Mouse (Mus musculus): ENCODE data around the gene Clec16a.

The Clec16a gene

GRCm38 (mm10) chr16:10642857-10643633 lies 97.9 kb downstream of the Clec16a start:
- no peak for DNase-seq (ENCODE audit: low read depth, low spot score)

DNA sequence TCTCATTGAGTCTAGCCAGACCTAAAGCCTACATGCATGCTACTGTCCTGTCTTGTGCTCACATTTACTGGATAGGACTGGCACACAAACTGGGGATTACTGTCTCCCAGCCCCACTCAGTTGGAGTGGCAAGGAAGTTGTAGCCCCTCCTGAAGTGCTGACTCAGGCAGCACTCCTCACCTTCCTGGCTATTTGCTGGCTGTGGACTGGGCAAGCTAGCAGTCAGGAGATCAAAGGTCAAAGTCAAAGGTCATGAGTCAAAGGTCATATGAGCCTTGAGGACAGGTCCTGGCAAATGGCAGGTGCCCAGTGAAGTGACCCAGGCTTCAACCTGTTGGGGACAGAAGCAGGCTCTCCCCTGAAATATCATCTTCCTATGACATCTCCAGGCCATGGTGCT lies 99.1 kb downstream of the Clec16a start:
- no peak for DNase-seq (ENCODE audit: low read depth, low spot score)

DNA sequence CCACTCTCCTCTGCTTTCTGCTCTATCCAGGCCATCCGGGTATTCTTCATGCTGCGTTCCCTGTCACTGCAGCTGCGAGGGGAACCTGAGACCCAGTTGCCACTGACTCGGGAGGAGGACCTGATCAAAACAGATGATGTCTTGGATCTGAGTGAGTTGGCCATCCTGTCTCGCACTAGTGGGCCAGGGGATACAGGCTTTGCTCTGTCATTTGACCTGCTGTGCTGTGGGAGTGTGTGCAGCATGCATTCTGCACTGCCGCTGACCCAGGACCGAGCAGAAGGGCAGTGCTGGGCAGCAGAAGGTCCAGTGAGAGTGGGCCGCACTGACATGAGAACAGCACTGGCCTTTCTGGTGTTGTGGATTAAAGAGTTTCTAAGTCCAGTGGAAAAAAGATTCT lies 99.6 kb downstream of the Clec16a start:
- DNase-seq (ENCODE audit: low read depth, low spot score) = no peak

DNA sequence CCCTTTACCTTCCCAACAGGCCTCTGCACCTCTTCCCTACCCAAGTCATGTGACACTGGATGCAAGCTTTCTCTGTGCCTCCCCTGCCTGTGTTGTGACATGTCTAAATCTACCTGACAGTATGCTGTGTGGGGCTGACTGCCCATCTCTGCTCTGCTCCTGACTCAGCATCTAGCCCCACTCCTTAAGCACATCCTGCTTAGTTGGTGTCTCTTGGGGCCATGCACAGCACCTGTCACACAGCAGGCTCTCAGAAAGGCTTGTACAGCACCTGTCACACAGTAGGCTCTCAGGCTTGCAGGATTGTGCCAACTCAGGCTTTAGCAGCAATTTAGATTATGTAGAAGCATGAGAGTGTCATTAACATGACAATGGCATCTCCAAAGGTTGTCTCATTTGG lies 106.7 kb downstream of the Clec16a start:
- no peak for DNase-seq (ENCODE audit: low read depth, low spot score)

- no peak for DNase-seq (ENCODE audit: low read depth, low spot score)
Observed at GRCm38 (mm10) chr16:10652935-10653334, 107.8 kb downstream of the Clec16a start.

DNA sequence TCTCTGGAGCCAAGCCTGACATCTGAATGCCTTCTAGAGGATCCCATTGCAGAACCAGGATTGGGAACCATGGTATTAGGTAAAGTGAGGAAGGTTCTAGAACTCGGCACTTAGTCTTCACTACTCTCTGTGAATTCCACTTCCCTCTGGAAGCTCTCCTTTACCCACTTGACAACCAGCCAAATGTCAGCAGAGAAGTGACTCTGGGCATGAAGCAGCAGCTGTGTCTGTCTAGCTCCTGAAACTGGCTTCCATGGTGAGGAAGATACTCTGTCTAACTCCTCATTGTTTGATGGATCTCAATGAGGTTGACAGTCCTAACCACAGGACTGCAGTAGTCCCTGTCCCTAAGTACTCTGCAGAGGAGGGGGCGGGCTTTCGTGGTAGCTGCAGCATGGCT lies 110.1 kb downstream of the Clec16a start:
- DNase-seq (ENCODE audit: low read depth, low spot score) = no peak

DNA sequence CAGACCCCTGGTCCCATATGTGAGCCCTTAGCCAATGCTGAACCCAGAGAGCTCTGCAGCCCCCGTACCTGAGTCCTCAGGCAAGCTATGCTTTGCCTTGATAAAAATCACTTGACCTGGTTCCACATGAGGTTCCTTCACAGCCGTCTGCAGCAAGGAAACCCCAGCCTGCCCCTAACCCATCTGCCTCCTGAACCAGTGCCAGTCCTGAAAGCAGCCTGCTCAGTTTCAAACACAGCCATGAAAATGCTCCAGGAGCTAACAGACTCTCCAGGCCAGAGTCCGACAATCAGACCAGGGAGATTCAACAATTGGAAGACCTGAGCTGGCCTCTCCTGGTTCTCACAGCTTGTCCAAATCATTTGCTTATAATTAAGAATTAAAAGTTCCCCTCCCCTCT lies 110.8 kb downstream of the Clec16a start:
- no peak for DNase-seq (ENCODE audit: low read depth, low spot score)

- no peak for DNase-seq (ENCODE audit: low read depth, low spot score)
Observed at GRCm38 (mm10) chr16:10656461-10656860, 111.3 kb downstream of the Clec16a start.

- no peak for DNase-seq (ENCODE audit: low read depth, low spot score)
Observed at GRCm38 (mm10) chr16:10656939-10657338, 111.8 kb downstream of the Clec16a start.

GRCm38 (mm10) chr16:10659211-10659610 lies 114.1 kb downstream of the Clec16a start:
- DNase-seq (ENCODE audit: low read depth, low spot score) = no peak

DNA sequence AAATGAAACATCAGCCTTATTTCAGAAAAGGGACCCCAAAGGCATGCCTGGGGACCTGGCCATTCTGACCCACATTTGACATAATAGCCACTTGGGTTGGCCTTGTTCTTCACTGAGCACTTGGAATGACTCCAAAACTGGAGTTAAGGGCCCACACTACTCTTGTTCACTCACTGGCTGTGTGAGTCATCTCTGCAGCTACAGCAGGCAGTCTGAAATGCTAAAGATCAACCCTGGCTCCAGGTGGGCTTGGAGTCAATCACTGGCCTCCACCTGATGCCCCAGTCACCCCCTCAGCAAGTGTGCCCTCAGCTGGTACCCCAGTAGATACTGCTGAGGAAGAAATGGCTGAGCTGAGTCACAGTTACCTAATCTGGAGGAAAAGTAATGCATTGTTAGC lies 115.4 kb downstream of the Clec16a start:
- no peak for DNase-seq (ENCODE audit: low read depth, low spot score)

DNA sequence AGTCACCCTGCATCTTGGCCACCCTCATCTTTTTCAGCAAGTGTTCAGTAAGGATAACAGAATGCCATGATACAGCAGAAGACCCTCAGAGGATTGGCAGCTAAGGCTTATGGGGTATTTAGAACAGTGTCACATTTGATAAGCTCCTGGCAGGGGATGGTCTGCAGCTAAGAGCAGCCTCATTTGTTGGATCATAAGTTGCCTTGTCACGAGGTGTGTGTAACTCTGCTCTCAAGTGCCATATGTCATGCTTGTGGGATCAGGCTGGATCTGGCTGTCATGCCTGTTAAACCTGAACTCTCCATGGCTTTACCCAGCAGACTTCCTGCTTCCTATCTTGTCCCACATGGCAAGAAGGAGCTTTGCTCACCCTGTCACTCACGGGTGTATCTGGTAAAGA lies 116.2 kb downstream of the Clec16a start:
- DNase-seq (ENCODE audit: low read depth, low spot score) = no peak

DNA sequence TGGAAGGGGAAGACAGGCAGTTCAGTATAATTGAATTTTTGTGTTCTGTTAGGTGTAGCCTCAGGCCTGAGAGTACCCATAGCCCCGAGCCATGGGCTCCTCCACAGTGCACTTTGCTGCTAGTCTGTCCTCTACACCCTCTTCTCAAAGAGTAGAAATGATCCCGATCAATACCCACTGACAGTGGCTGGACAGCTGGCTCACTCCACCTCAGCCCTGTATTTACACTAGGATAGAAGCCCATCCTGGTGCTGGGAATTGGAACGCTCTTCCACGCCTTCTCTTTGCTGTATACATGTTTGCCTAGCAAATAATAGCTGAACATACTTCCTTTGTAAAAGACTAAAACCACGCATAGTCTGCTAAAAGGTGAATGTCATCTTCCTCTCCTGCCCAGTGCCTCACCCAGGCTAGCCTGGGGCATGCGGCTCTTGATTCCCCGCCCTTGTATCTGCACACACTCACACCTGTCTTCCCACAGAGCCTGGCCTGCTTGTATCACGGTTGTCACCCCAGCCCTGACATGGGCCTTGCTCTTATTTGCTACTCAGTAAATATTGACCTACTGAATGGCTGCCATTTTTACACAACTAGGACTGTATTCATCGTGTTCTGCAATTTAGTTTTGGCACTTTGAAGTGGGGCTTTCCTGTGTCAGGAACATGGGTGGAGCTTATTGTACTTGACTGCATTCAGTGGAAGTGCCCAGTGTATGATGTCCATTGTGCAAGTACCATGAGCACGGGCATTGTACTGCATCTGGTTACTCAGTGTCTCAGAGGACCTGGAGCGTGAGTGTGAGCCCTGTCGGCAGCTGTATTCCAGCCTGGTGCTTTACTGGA lies 119.0 kb downstream of the Clec16a start:
- DNase-seq (ENCODE audit: low read depth, low spot score) = no peak

GRCm38 (mm10) chr16:10664921-10665894 lies 120.1 kb downstream of the Clec16a start:
- DNase-seq (ENCODE audit: low read depth, low spot score) = no peak

DNA sequence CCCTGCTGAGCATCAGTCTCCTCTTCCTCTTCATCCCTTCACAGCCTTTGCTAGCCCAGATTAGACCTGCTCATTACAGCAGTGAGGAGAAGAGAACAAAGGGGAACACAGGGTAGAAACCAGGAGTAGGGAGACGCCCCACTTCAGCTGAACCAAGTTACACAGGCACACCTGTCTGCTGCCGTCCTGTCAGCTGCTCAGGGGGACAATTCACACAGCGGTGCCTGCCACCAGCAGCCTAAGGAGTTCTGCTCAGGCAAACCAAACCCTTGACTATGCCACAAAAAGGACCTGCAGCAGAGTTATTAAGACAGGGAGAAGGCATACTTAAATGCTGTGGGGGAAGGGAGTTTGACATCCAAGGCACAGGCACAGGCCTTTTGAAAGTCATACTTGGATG lies 121.6 kb downstream of the Clec16a start:
- no peak for DNase-seq (ENCODE audit: low read depth, low spot score)

GRCm38 (mm10) chr16:10668453-10668852 lies 123.3 kb downstream of the Clec16a start:
- DNase-seq (ENCODE audit: low read depth, low spot score) = no peak

- peak; percentile 11 for DNase-seq (ENCODE audit: low read depth, low spot score)
Observed at GRCm38 (mm10) chr16:10668991-10669703, 124.0 kb downstream of the Clec16a start.

GRCm38 (mm10) chr16:10669936-10670335 lies 124.8 kb downstream of the Clec16a start:
- no peak for DNase-seq (ENCODE audit: low read depth, low spot score)

DNA sequence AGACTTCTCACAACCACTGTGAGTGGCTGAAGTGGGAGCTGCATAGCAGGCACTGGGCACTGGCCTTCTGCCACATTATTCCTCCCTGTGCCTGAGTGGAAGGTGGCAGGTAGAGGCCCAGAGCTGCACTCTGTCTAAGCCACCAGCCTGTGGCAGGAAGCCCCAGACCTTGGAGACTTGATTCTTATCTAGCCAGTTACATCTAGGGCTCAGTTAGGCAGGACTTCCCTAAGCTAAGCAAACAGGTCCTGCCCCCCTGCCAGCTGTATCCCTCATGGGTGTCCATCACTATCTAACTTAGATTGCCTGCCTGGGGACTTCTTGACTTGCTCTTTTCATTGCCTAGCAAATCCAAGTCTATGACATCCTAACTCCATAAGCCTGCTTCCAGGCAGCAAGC lies 127.4 kb downstream of the Clec16a start:
- no peak for DNase-seq (ENCODE audit: low read depth, low spot score)

DNA sequence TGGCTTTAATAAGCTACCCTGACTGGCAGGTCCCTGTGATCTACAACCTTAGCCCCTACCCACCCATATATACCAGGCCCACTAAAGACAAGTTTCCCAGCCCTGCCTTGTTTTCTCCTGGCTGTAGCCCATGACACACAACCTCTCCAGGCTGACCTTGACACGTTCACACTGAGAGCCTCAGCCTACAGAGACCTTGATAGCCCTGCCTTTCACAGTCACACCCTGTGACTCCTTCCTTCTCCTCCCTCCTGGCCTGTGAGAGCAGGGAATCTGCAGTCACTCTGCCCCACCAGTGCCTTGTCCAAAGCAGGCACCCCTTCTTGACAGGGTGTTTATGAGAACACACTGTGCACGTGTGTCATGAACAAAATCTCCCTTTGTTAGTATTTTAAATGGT lies 128.9 kb downstream of the Clec16a start:
- DNase-seq (ENCODE audit: low read depth, low spot score) = peak; percentile 47

DNA sequence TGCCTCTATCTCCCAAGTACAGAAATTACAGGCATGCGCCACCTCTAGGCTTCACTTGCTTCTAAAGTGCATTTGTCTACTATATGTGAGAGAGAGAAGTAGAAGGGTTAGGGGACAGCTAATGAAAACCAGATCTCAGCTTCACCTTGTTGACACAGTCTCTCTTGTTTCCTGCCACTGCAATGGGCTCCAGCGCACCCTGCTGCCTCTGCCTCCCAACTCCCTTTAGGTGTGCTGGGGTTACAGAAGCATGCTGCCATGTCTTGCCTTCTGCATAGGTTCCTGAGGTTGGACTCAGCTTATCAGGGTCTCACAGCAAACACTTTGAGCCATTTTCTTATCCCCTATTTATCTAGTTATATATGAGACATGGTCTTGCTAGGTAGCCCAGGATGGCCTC lies 129.8 kb downstream of the Clec16a start:
- DNase-seq (ENCODE audit: low read depth, low spot score) = no peak

Measured in ES-CJ7 (cell line).